Mouse (Mus musculus) small intestine, adult 2 months (tissue): ENCODE measurements around the gene Ska3.

Experiments used
- CTCF ChIP-seq: fragments of 200-500 bp; IDR thresholded peaks from 2 replicates; pipeline ENCODE4 v1.5.1; 2012; ENCODE audit warnings: low read depth, mild to moderate bottlenecking, control low read depth, inconsistent platforms, low read length, moderate library complexity, mixed read lengths; ENCODE audit not compliant: insufficient replicate concordance, insufficient read length; ENCODE audit errors: extremely low read depth
- POLR2A ChIP-seq: fragments of 200-500 bp; IDR thresholded peaks from 2 replicates; pipeline ENCODE4 v1.6.1; 2012; ENCODE audit warnings: low read depth, mild to moderate bottlenecking, control low read depth, inconsistent platforms, low read length, moderate library complexity

GRCm38 (mm10) chr14:57844535-57844934 lies 18.6 kb upstream of the Ska3 start:
- TF ChIP-seq POLR2A (no peak), CTCF (no peak)
